Mouse (Mus musculus) CH12.LX (cell line): ENCODE results near the gene 1700037C18Rik.

Experiments
- CHD2 ChIP-seq: IDR thresholded peaks from 2 replicates; pipeline ENCODE4 v1.6.1; 2011; ENCODE audit warnings: low read length, improper control_type of control experiment
- CTCF ChIP-seq, 2 experiments: IDR thresholded peaks in 1 of 2; conservative IDR thresholded peaks in 1 of 2; 2 replicates each; pipeline ENCODE4 v1.5.1; 2011 to 2012; ENCODE audit warnings: low read depth in 2 of 2, low read length in 2 of 2, improper control_type of control experiment in 1 of 2, inconsistent platforms in 1 of 2, mild to moderate bottlenecking in 1 of 2, moderate library complexity in 1 of 2
- EP300 ChIP-seq: IDR thresholded peaks from 2 replicates; pipeline ENCODE4 v1.6.1; 2011; ENCODE audit warnings: low read length, improper control_type of control experiment
- MAZ ChIP-seq: IDR thresholded peaks from 2 replicates; pipeline ENCODE4 v1.6.1; 2012; ENCODE audit warnings: low read depth, mild to moderate bottlenecking, inconsistent platforms, low read length, improper control_type of control experiment, moderate library complexity
- POLR2A ChIP-seq: IDR thresholded peaks from 2 replicates; pipeline ENCODE4 v1.6.1; 2011; ENCODE audit warnings: low read depth, mild to moderate bottlenecking, improper control_type of control experiment, low read length
- RCOR1 ChIP-seq: conservative IDR thresholded peaks from 2 replicates; pipeline ENCODE4 v1.6.1; 2012; ENCODE audit warnings: low read depth, mild to moderate bottlenecking, inconsistent platforms, low read length, improper control_type of control experiment

DNA sequence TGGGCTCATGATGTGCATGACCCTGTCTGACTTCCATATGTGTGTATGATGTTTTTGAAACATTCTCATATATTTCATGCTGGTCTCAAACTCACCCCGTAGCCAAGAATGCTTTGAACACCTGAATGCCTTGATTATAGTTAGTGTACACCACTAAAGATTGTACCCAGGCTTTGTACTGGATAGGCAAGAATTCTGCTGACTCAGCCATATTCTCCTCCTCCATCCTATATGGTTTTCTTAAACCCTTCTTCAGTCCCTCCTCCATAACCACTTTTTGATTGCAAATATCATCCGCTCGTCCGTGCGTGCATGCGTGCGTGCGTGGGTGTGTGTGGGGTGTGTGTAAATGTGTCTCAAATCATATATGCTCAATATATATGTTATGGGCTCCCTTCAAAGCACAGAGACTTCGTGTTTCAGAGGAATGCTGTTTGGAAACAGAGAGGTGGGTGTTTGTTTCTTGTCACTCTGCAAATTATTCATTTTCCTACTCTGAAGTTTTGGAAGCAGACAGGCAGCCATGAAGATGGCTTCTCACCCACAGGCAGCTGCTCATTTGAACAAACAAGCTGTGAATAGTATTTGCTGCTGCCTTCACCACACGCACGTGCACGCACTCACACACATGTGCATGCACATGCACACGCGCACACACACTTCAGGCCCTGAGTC lies 16.7 kb downstream of the 1700037C18Rik start:
- TF ChIP-seq POLR2A (no peak), CHD2 (no peak), CTCF (conservative IDR thresholded peaks at IDR 0.05 in 1 of 2, IDR thresholded peaks at IDR 0.05 in 1 of 2; ENCODE audit: low read depth in 2 of 2, low read length in 2 of 2) (no peak), MAZ (no peak), RCOR1 (no peak), EP300 (no peak)
